Mouse (Mus musculus): ENCODE results near the gene Olfr711. TPM values are rescaled to one million over a fixed set of nuclear protein-coding genes. Genes with fewer than 3 reads are reported as not detected.

Olfr711 gene
- not detected for polyA plus RNA-seq (2014; fragmentation: Illumina TruSeq; extraction: RNeasy Lipid Tissue Mini Kit (QIAGEN cat#74804); ENCODE audit: low read depth, low replicate concordance)

DNA sequence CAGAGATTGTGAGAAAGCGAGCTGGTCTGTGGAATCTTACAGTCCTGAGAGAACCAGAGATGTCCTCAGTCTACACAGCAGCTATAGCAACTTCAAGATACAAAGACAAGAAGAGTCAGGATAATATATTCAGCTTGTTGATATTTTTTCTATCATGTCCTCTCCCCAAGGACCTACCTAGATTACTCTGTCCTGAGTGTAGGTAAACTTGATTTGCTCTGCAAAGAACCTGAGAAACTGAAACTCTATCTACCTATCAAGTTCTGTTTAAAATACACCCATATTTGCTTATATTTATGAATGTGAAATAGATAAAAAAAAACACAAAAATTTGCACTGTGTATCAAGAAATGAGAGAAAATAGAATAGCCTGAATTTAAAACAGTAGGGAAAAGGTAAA, at the start of gene Olfr711:
Gene Olfr711, minus strand, starts transcription at position 101 of the 400 bp plus-strand sequence.

GRCm38 (mm10) chr7:107005972-107006371, 30.7 kb upstream of the Olfr711 start, which contains the start of gene Olfr2:
TSS of gene Olfr2 (minus strand) at chr7:107006072.

DNA sequence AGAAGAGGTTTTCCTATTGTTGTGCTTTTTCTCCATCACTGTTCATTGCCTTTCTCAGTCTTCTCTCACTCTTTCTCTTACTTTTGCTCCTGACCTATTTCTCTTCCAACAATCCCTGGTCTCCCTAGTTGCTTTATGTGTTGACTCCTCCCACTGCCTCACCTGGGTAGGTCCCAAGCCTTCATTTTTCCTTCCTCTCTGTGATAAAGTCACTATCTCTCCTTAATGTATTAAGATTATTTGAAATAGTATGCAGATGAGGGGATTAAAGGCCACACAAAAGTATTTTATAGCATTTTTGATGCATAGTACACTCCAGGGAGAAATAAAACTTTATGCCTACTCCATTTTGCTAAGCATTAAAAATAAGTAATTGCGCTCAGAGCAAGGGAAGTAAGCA, 11.4 kb downstream of the Olfr711 start, which contains the start of gene Olfr6:
Gene Olfr6, minus strand, starts transcription at position 101 of the 400 bp plus-strand sequence.

DNA sequence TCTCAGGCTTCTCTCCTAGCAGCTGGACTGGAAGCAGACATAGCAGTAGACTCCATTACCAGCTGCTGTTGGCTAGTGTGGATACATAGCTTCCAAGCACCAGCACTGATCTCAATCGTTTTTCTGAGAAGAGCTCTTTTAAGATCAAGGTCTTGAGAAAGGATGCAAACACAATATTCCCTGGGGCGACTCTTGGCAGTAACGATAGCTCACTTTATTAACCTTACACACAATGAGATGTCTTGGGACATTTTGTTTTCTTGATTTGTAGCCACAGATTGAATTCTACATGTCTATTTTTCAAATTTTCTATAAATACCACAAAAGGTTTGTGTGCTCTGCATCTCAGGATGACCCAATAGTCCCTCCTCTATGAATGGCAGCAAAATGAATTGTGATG, 27.0 kb downstream of the Olfr711 start, which contains the start of gene Olfr710:
Gene Olfr710, minus strand, starts transcription at position 101 of the 400 bp plus-strand sequence.

DNA sequence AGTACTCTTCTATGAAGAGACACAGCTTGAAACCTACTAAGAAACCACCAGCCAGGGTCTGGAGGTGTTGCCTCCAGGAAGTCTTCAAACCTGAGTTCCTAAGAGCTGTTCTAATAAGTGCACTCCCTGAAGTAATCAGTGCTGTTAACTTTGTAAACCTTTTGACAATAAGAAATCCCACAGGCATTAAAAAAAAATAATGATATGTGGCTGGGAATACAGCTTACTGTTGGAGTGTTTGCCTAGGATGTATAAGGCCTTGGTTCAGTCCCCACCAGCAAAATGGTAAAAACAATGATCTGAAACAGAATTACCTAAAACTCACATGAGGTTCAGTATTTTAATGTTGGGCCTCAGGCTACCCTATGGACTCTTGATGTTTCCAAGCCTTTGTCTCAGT, 43.1 kb downstream of the Olfr711 start, which contains the start of gene Olfr709-ps1:
Gene Olfr709-ps1, minus strand, starts transcription at position 101 of the 400 bp plus-strand sequence.

Other genes with a start within 250 kb of the Olfr711 start
- gene Olfr697, start 233.0 kb downstream of the Olfr711 start, polyA plus RNA-seq (2014; fragmentation: Illumina TruSeq; extraction: RNeasy Lipid Tissue Mini Kit (QIAGEN cat#74804); ENCODE audit: low read depth, low replicate concordance): not detected
- gene Olfr698, start 220.1 kb downstream of the Olfr711 start, polyA plus RNA-seq (2014; fragmentation: Illumina TruSeq; extraction: RNeasy Lipid Tissue Mini Kit (QIAGEN cat#74804); ENCODE audit: low read depth, low replicate concordance): not detected
- gene Olfr699, start 182.3 kb downstream of the Olfr711 start, polyA plus RNA-seq (2014; fragmentation: Illumina TruSeq; extraction: RNeasy Lipid Tissue Mini Kit (QIAGEN cat#74804); ENCODE audit: low read depth, low replicate concordance): not detected
- gene Olfr700, start 166.6 kb downstream of the Olfr711 start, polyA plus RNA-seq (2014; fragmentation: Illumina TruSeq; extraction: RNeasy Lipid Tissue Mini Kit (QIAGEN cat#74804); ENCODE audit: low read depth, low replicate concordance): not detected
- not detected for gene Olfr701, start 161.3 kb downstream of the Olfr711 start, polyA plus RNA-seq (2014; fragmentation: Illumina TruSeq; extraction: RNeasy Lipid Tissue Mini Kit (QIAGEN cat#74804); ENCODE audit: low read depth, low replicate concordance)
- not detected for gene Olfr702, start 141.6 kb downstream of the Olfr711 start, polyA plus RNA-seq (2014; fragmentation: Illumina TruSeq; extraction: RNeasy Lipid Tissue Mini Kit (QIAGEN cat#74804); ENCODE audit: low read depth, low replicate concordance)
- gene Olfr703, start 132.1 kb downstream of the Olfr711 start, polyA plus RNA-seq (2014; fragmentation: Illumina TruSeq; extraction: RNeasy Lipid Tissue Mini Kit (QIAGEN cat#74804); ENCODE audit: low read depth, low replicate concordance): not detected
- gene Olfr704, start 112.3 kb downstream of the Olfr711 start, polyA plus RNA-seq (2014; fragmentation: Illumina TruSeq; extraction: RNeasy Lipid Tissue Mini Kit (QIAGEN cat#74804); ENCODE audit: low read depth, low replicate concordance): not detected
- not detected for gene Olfr705, start 98.6 kb downstream of the Olfr711 start, polyA plus RNA-seq (2014; fragmentation: Illumina TruSeq; extraction: RNeasy Lipid Tissue Mini Kit (QIAGEN cat#74804); ENCODE audit: low read depth, low replicate concordance)
- gene Olfr706, start 87.3 kb downstream of the Olfr711 start, polyA plus RNA-seq (2014; fragmentation: Illumina TruSeq; extraction: RNeasy Lipid Tissue Mini Kit (QIAGEN cat#74804); ENCODE audit: low read depth, low replicate concordance): not detected
- not detected for gene Olfr707, start 74.2 kb downstream of the Olfr711 start, polyA plus RNA-seq (2014; fragmentation: Illumina TruSeq; extraction: RNeasy Lipid Tissue Mini Kit (QIAGEN cat#74804); ENCODE audit: low read depth, low replicate concordance)
- gene Olfr1532-ps1, start 67.5 kb downstream of the Olfr711 start, polyA plus RNA-seq (2014; fragmentation: Illumina TruSeq; extraction: RNeasy Lipid Tissue Mini Kit (QIAGEN cat#74804); ENCODE audit: low read depth, low replicate concordance): not detected
- not detected for gene Olfr709-ps1, start 43.2 kb downstream of the Olfr711 start, polyA plus RNA-seq (2014; fragmentation: Illumina TruSeq; extraction: RNeasy Lipid Tissue Mini Kit (QIAGEN cat#74804); ENCODE audit: low read depth, low replicate concordance)
- gene Olfr710, start 27.1 kb downstream of the Olfr711 start, polyA plus RNA-seq (2014; fragmentation: Illumina TruSeq; extraction: RNeasy Lipid Tissue Mini Kit (QIAGEN cat#74804); ENCODE audit: low read depth, low replicate concordance): not detected
- not detected for gene Olfr6, start 11.5 kb downstream of the Olfr711 start, polyA plus RNA-seq (2014; fragmentation: Illumina TruSeq; extraction: RNeasy Lipid Tissue Mini Kit (QIAGEN cat#74804); ENCODE audit: low read depth, low replicate concordance)
- gene Olfr2, start 30.6 kb upstream of the Olfr711 start, polyA plus RNA-seq (2014; fragmentation: Illumina TruSeq; extraction: RNeasy Lipid Tissue Mini Kit (QIAGEN cat#74804); ENCODE audit: low read depth, low replicate concordance): not detected
- not detected for gene Olfr713, start 55.7 kb upstream of the Olfr711 start, polyA plus RNA-seq (2014; fragmentation: Illumina TruSeq; extraction: RNeasy Lipid Tissue Mini Kit (QIAGEN cat#74804); ENCODE audit: low read depth, low replicate concordance)
- gene Olfr714, start 95.5 kb upstream of the Olfr711 start, polyA plus RNA-seq (2014; fragmentation: Illumina TruSeq; extraction: RNeasy Lipid Tissue Mini Kit (QIAGEN cat#74804); ENCODE audit: low read depth, low replicate concordance): not detected
- gene Olfr17, start 117.8 kb upstream of the Olfr711 start, polyA plus RNA-seq (2014; fragmentation: Illumina TruSeq; extraction: RNeasy Lipid Tissue Mini Kit (QIAGEN cat#74804); ENCODE audit: low read depth, low replicate concordance): not detected
- not detected for gene Olfr715b, start 134.9 kb upstream of the Olfr711 start, polyA plus RNA-seq (2014; fragmentation: Illumina TruSeq; extraction: RNeasy Lipid Tissue Mini Kit (QIAGEN cat#74804); ENCODE audit: low read depth, low replicate concordance)
- not detected for gene Olfr715, start 155.6 kb upstream of the Olfr711 start, polyA plus RNA-seq (2014; fragmentation: Illumina TruSeq; extraction: RNeasy Lipid Tissue Mini Kit (QIAGEN cat#74804); ENCODE audit: low read depth, low replicate concordance)
- not detected for gene Olfr716, start 162.9 kb upstream of the Olfr711 start, polyA plus RNA-seq (2014; fragmentation: Illumina TruSeq; extraction: RNeasy Lipid Tissue Mini Kit (QIAGEN cat#74804); ENCODE audit: low read depth, low replicate concordance)
- not detected for gene Nlrp14, start 191.5 kb upstream of the Olfr711 start, polyA plus RNA-seq (2014; fragmentation: Illumina TruSeq; extraction: RNeasy Lipid Tissue Mini Kit (QIAGEN cat#74804); ENCODE audit: low read depth, low replicate concordance)
- not detected for gene Rbmxl2, start 234.0 kb upstream of the Olfr711 start, polyA plus RNA-seq (2014; fragmentation: Illumina TruSeq; extraction: RNeasy Lipid Tissue Mini Kit (QIAGEN cat#74804); ENCODE audit: low read depth, low replicate concordance)